14 mouse cellular contexts compared by ENCODE assay signal in genomic region chr3:28775958-28776357, GRCm38 (mm10). TPM values are rescaled to one million over a fixed set of nuclear protein-coding genes. Genes with fewer than 3 reads are reported as not detected.
DNase-seq lines count a peak whose midpoint lies in the region; ATAC-seq and TF ChIP-seq lines count a peak whose summit lies in the region.
"Had no signal": no experiment of that assay in that cellular context is flagged by ENCODE, and none has a peak within 500 bp of the region (broad histone marks: within the 10 kb centered on the region; RNA-seq: fewer than 3 reads in every experiment).

No protein-coding gene starts in this region.

- no peak overlapping the region for H3K9ac ChIP-seq in kidney, embryonic 15.5 days
- H3K9ac ChIP-seq in kidney, embryonic 16.5 days (replicated peaks; ENCODE audit: low read length) = no peak overlapping the region
- no peak overlapping the region for H3K9ac ChIP-seq in intestine, embryonic 16.5 days (ENCODE audit: low read depth, low read length)

- intact Hi-C loops in left cerebral cortex, postnatal 25 days (cut with DNase I) = no loop called here

- H3K4me1 ChIP-seq in kidney, embryonic 15.5 days = peaks cover 4% of the 10 kb centered on the region; the same call in 1 of the 2 replicates
- H3K4me1 ChIP-seq in kidney, embryonic 16.5 days (ENCODE audit: insufficient read depth, low read length) = no peaks in the 10 kb centered on the region
- H3K4me1 ChIP-seq in bone marrow, adult 2 months (ENCODE audit: control insufficient read depth, insufficient read depth, low read length) = peaks cover 2% of the 10 kb centered on the region; the same call in 1 of the 2 replicates
- no peaks in the 10 kb centered on the region for H3K4me1 ChIP-seq in intestine, embryonic 16.5 days (ENCODE audit: control insufficient read depth, insufficient read depth, low read length)
- peaks cover 30% of the 10 kb centered on the region for H3K4me1 ChIP-seq in megakaryocyte, embryonic 14.5 days
- H3K4me1 ChIP-seq: midbrain, embryonic 10.5 days had no signal

- H3K4me3 ChIP-seq in kidney, embryonic 15.5 days (replicated peaks) = no peak overlapping the region
- H3K4me3 ChIP-seq in kidney, embryonic 16.5 days (ENCODE audit: low read length) = no peak overlapping the region
- H3K4me3 ChIP-seq in bone marrow, adult 2 months (replicated peaks; ENCODE audit: control insufficient read depth, low read depth, low read length) = no peak overlapping the region
- H3K4me3 ChIP-seq in intestine, embryonic 16.5 days (ENCODE audit: low read length) = no peak overlapping the region
- H3K4me3 ChIP-seq in megakaryocyte, embryonic 14.5 days (replicated peaks) = peak overlapping the region; percentile 7
- H3K4me3 ChIP-seq: midbrain, embryonic 10.5 days had no signal

- no peak overlapping the region for H3K4me2 ChIP-seq in kidney, embryonic 15.5 days
- H3K4me2 ChIP-seq in kidney, embryonic 16.5 days (replicated peaks; ENCODE audit: low read depth, low read length) = no peak overlapping the region
- H3K4me2 ChIP-seq in intestine, embryonic 16.5 days (ENCODE audit: low read depth, low read length) = no peak overlapping the region

- H3K27me3 ChIP-seq in kidney, embryonic 15.5 days = no peaks in the 10 kb centered on the region
- H3K27me3 ChIP-seq in kidney, embryonic 16.5 days (ENCODE audit: insufficient read depth, low read length) = no peaks in the 10 kb centered on the region
- H3K27me3 ChIP-seq in intestine, embryonic 16.5 days (replicated peaks; ENCODE audit: control insufficient read depth, insufficient read depth, low read length) = no peaks in the 10 kb centered on the region
- H3K27me3 ChIP-seq in megakaryocyte, embryonic 14.5 days (replicated peaks) = peaks cover 9% of the 10 kb centered on the region

- no peak overlapping the region for H3K27ac ChIP-seq in kidney, embryonic 15.5 days
- H3K27ac ChIP-seq in kidney, embryonic 16.5 days (ENCODE audit: low read length) = no peak overlapping the region
- peak overlapping the region; percentile 90 for H3K27ac ChIP-seq in bone marrow, adult 2 months (ENCODE audit: control insufficient read depth, insufficient read depth, low read depth, low read length, poor library complexity)
- no peak overlapping the region for H3K27ac ChIP-seq in intestine, embryonic 16.5 days (ENCODE audit: low read length)
- H3K27ac ChIP-seq: hindbrain, postnatal 0 days; kidney, postnatal 0 days; midbrain, embryonic 10.5 days had no signal

- no peaks in the 10 kb centered on the region for H3K36me3 ChIP-seq in kidney, embryonic 15.5 days
- H3K36me3 ChIP-seq in kidney, embryonic 16.5 days (ENCODE audit: insufficient read depth, low read length) = no peaks in the 10 kb centered on the region
- H3K36me3 ChIP-seq in intestine, embryonic 16.5 days (ENCODE audit: control insufficient read depth, insufficient read depth, low read length) = no peaks in the 10 kb centered on the region
- no peaks in the 10 kb centered on the region for H3K36me3 ChIP-seq in megakaryocyte, embryonic 14.5 days (replicated peaks; ENCODE audit: low read length)
- H3K36me3 ChIP-seq: midbrain, embryonic 10.5 days had no signal

- no peak for TF ChIP-seq POLR2A in bone marrow, adult 2 months (IDR thresholded peaks at IDR 0.05; ENCODE audit: borderline replicate concordance, control insufficient read depth, low read depth, low read length)

- WGBS in kidney, embryonic 15.5 days = 80% methylated on average over 1 of the region's 1 CpGs
- WGBS in kidney, embryonic 16.5 days = 92% methylated on average over 1 of the region's 1 CpGs
- 53% methylated on average over 1 of the region's 1 CpGs for WGBS in bone marrow, adult 2 months
- WGBS in intestine, embryonic 16.5 days = 79% methylated on average over 1 of the region's 1 CpGs

- no peaks in the 10 kb centered on the region for H3K9me3 ChIP-seq in kidney, embryonic 15.5 days (replicated peaks)
- peaks cover 3% of the 10 kb centered on the region; the same call in 1 of the 2 replicates for H3K9me3 ChIP-seq in kidney, embryonic 16.5 days (ENCODE audit: low read length)
- H3K9me3 ChIP-seq in intestine, embryonic 16.5 days (ENCODE audit: control insufficient read depth, low read length) = no peaks in the 10 kb centered on the region
- H3K9me3 ChIP-seq in megakaryocyte, embryonic 14.5 days = peaks cover 6% of the 10 kb centered on the region; the same call in 1 of the 2 replicates

- ATAC-seq in kidney, embryonic 15.5 days (replicated peaks; ENCODE audit: low FRiP score) = peak; percentile 77
- ATAC-seq in kidney, embryonic 16.5 days (ENCODE audit: low FRiP score, low TSS enrichment) = no peak
- ATAC-seq in intestine, embryonic 16.5 days = peak; percentile 73
- ATAC-seq: activated CD4-positive, CD25-positive, alpha-beta regulatory T cell, adult 4 months; hindbrain, postnatal 0 days had no signal

- no peak for TF ChIP-seq CTCF in bone marrow, adult 2 months (IDR thresholded peaks at IDR 0.05; ENCODE audit: control insufficient read depth, insufficient read depth, low read length)

- no peak for DNase-seq in left cerebral cortex, postnatal 25 days (ENCODE audit: low spot score in 2 of 2)
- no peak for DNase-seq in thymus, postnatal 4 days
- DNase-seq: cerebellum, adult 9-10 months; gastrocnemius, postnatal 36 days; heart, postnatal 14 days had no signal

RNA-seq across cellular contexts. Expression of gene Eif5a2, which starts 5.1 kb away (rescaled TPM):
- polyA plus RNA-seq in kidney, embryonic 15.5 days (2015; fragmentation: Nextera tagmentation; extraction: Ambion mirVana) = 7.4 and 8.0 TPM in 2 replicates
- 8.4 and 8.6 TPM in 2 replicates for polyA plus RNA-seq in kidney, embryonic 16.5 days (2015; fragmentation: Nextera tagmentation; extraction: Ambion mirVana)
- 1.5 and 4.0 TPM in 2 replicates for polyA plus RNA-seq in bone marrow, adult 2 months (2011; ENCODE audit: insufficient read depth, insufficient read length, low replicate concordance, missing spikeins)
- polyA plus RNA-seq in intestine, embryonic 16.5 days (2015; fragmentation: Nextera tagmentation; extraction: Ambion mirVana) = 3.0 and 3.5 TPM in 2 replicates
- polyA plus RNA-seq in megakaryocyte, embryonic 14.5 days (2012; ENCODE audit: insufficient read depth, low replicate concordance) = 1.2 TPM in 1 of 2 replicates, not detected in the other
- 10 to 100 TPM; 29.8 TPM for total RNA-seq in left cerebral cortex, postnatal 25 days (2021)

RNA-seq across cellular contexts. Expression of gene Rpl22l1, which starts 29.3 kb away (rescaled TPM):
- 412 and 505 TPM in 2 replicates for polyA plus RNA-seq in kidney, embryonic 15.5 days (2015; fragmentation: Nextera tagmentation; extraction: Ambion mirVana)
- 307 and 316 TPM in 2 replicates for polyA plus RNA-seq in kidney, embryonic 16.5 days (2015; fragmentation: Nextera tagmentation; extraction: Ambion mirVana)
- 209 and 315 TPM in 2 replicates for polyA plus RNA-seq in bone marrow, adult 2 months (2011; ENCODE audit: insufficient read depth, insufficient read length, low replicate concordance, missing spikeins)
- polyA plus RNA-seq in intestine, embryonic 16.5 days (2015; fragmentation: Nextera tagmentation; extraction: Ambion mirVana) = 324 and 343 TPM in 2 replicates
- 11.5 TPM in 1 of 2 replicates, not detected in the other for polyA plus RNA-seq in megakaryocyte, embryonic 14.5 days (2012; ENCODE audit: insufficient read depth, low replicate concordance)
- total RNA-seq in left cerebral cortex, postnatal 25 days (2021) = 100 to 1,000 TPM; 207 to 212 TPM

Comparison
In these comparisons a context has a peak if more than half of its experiments do, and no peak if none do; other contexts are left out.
1. RNA of gene Rpl22l1, which starts 29.3 kb away (polyA plus RNA-seq): 412 to 505 TPM in kidney, embryonic 15.5 days, 324 to 343 TPM in intestine, embryonic 16.5 days, 209 to 315 TPM in bone marrow, adult 2 months and 307 to 316 TPM in kidney, embryonic 16.5 days; 11.5 TPM in megakaryocyte, embryonic 14.5 days; every median in the first group is over 10 times any median in the second.